Mouse (Mus musculus) MEL (cell line): ENCODE data around the gene Nt5e. TPM values are rescaled to one million over a fixed set of nuclear protein-coding genes. Genes with fewer than 3 reads are reported as not detected.

Experiments
- DNase-seq: peaks from one replicate; pipeline ENCODE4 v3.0.0; 2011; ENCODE audit warnings: low read depth, low spot score
- H3K27ac ChIP-seq: 2 replicates; pipeline ENCODE4 v1.5.1; 2012; ENCODE audit warnings: low read depth, mild to moderate bottlenecking, control low read depth, low read length, moderate library complexity; ENCODE audit not compliant: control insufficient read depth
- H3K27me3 ChIP-seq, 2 experiments: fragments of 150-350 bp in 1 of 2; sonication (generic) in 1 of 2; 2 replicates each; pipeline ENCODE4 v1.6.1; 2012; ENCODE audit warnings: low read length in 2 of 2, mild to moderate bottlenecking in 2 of 2, improper control_type of control experiment in 1 of 2, moderate library complexity in 1 of 2; ENCODE audit not compliant: insufficient read depth in 2 of 2, control insufficient read depth in 1 of 2
- H3K36me3 ChIP-seq, 2 experiments: 2 replicates each; pipeline ENCODE4 v1.6.1; 2012 to 2014; ENCODE audit warnings: low read length in 2 of 2, improper control_type of control experiment in 1 of 2, inconsistent platforms in 1 of 2, mild to moderate bottlenecking in 1 of 2; ENCODE audit not compliant: insufficient read depth in 2 of 2, control insufficient read depth in 1 of 2
- H3K4me1 ChIP-seq, 2 experiments: fragments of 150-350 bp in 1 of 2; sonication (generic) in 1 of 2; 2 replicates each; pipeline ENCODE4 v1.6.1; 2012; ENCODE audit warnings: low read length in 2 of 2, improper control_type of control experiment in 1 of 2, mild to moderate bottlenecking in 1 of 2; ENCODE audit not compliant: insufficient read depth in 2 of 2, control insufficient read depth in 1 of 2
- H3K4me3 ChIP-seq, 2 experiments: fragments of 150-350 bp in 1 of 2; sonication (generic) in 1 of 2; 2 replicates each; pipeline ENCODE4 v1.5.1; 2012; ENCODE audit warnings: low read depth in 2 of 2, low read length in 2 of 2, mild to moderate bottlenecking in 2 of 2, moderate library complexity in 2 of 2, control low read depth in 1 of 2, improper control_type of control experiment in 1 of 2; ENCODE audit not compliant: control insufficient read depth in 1 of 2, insufficient read depth in 1 of 2
- H3K79me2 ChIP-seq: 2 replicates; pipeline ENCODE4 v1.6.1; 2012; ENCODE audit warnings: mild to moderate bottlenecking, low read length, moderate library complexity; ENCODE audit not compliant: control insufficient read depth, poor library complexity, insufficient read depth
- H3K9ac ChIP-seq: 2 replicates; pipeline ENCODE4 v1.6.1; 2012; ENCODE audit warnings: low read depth, mild to moderate bottlenecking, control low read depth, low read length, moderate library complexity; ENCODE audit not compliant: control insufficient read depth, poor library complexity, severe bottlenecking
- H3K9me3 ChIP-seq: fragments of 150-350 bp; sonication (generic); replicated peaks from 2 replicates; pipeline ENCODE4 v1.6.1; 2012; ENCODE audit warnings: mild to moderate bottlenecking, low read length, improper control_type of control experiment, moderate library complexity; ENCODE audit not compliant: insufficient read depth
- BHLHE40 ChIP-seq: IDR thresholded peaks from 2 replicates; pipeline ENCODE4 v1.6.1; 2012; ENCODE audit warnings: low read depth, mild to moderate bottlenecking, inconsistent platforms, low read length, improper control_type of control experiment, borderline replicate concordance
- CHD1 ChIP-seq: IDR thresholded peaks from 2 replicates; pipeline ENCODE4 v1.6.1; 2012; ENCODE audit warnings: low read depth, mild to moderate bottlenecking, inconsistent platforms, low read length, improper control_type of control experiment
- CHD2 ChIP-seq: IDR thresholded peaks from 2 replicates; pipeline ENCODE4 v1.6.1; 2011; ENCODE audit warnings: low read length, improper control_type of control experiment
- CTCF ChIP-seq, 3 experiments: IDR thresholded peaks in 2 of 3; conservative IDR thresholded peaks in 1 of 3; 2 replicates each; pipeline ENCODE4 v1.5.1; 2011 to 2012; ENCODE audit warnings: low read length in 3 of 3, low read depth in 2 of 3, mild to moderate bottlenecking in 2 of 3, improper control_type of control experiment in 1 of 3, inconsistent platforms in 1 of 3, mixed read lengths in 1 of 3, moderate library complexity in 1 of 3; ENCODE audit not compliant: control insufficient read depth in 1 of 3, insufficient read depth in 1 of 3, poor library complexity in 1 of 3, severe bottlenecking in 1 of 3
- ELF1 ChIP-seq: IDR thresholded peaks from 2 replicates; pipeline ENCODE4 v1.6.1; 2014; ENCODE audit warnings: low read depth, mild to moderate bottlenecking, inconsistent platforms, low read length, improper control_type of control experiment, moderate library complexity
- ETS1 ChIP-seq: IDR thresholded peaks from 2 replicates; pipeline ENCODE4 v1.6.1; 2012; ENCODE audit warnings: low read depth, mild to moderate bottlenecking, inconsistent platforms, low read length, improper control_type of control experiment, moderate library complexity
- GABPA ChIP-seq: IDR thresholded peaks from 2 replicates; pipeline ENCODE4 v1.6.1; 2012; ENCODE audit warnings: low read depth, mild to moderate bottlenecking, inconsistent platforms, low read length, improper control_type of control experiment, moderate library complexity
- HCFC1 ChIP-seq: IDR thresholded peaks from 2 replicates; pipeline ENCODE4 v1.6.1; 2012; ENCODE audit warnings: low read depth, mild to moderate bottlenecking, inconsistent platforms, low read length, improper control_type of control experiment, moderate library complexity
- KAT2A ChIP-seq: conservative IDR thresholded peaks from 2 replicates; pipeline ENCODE4 v1.6.1; 2012; ENCODE audit warnings: low read depth, low read length, improper control_type of control experiment, inconsistent platforms
- MAFK ChIP-seq: IDR thresholded peaks from 2 replicates; pipeline ENCODE4 v1.6.1; 2011; ENCODE audit warnings: low read depth, mild to moderate bottlenecking, low read length, improper control_type of control experiment, borderline replicate concordance
- MAX ChIP-seq: IDR thresholded peaks from 2 replicates; pipeline ENCODE4 v1.6.1; 2011; ENCODE audit warnings: low read length, improper control_type of control experiment
- MYB ChIP-seq: IDR thresholded peaks from 2 replicates; pipeline ENCODE4 v1.6.1; 2011; ENCODE audit warnings: mild to moderate bottlenecking, low read depth, low read length, improper control_type of control experiment
- MYC ChIP-seq: IDR thresholded peaks from 2 replicates; pipeline ENCODE4 v1.6.1; 2011; ENCODE audit warnings: low read depth, mild to moderate bottlenecking, low read length, improper control_type of control experiment, moderate library complexity
- NELFE ChIP-seq: IDR thresholded peaks from 2 replicates; pipeline ENCODE4 v1.6.1; 2011; ENCODE audit warnings: low read depth, low read length, improper control_type of control experiment
- POLR2A ChIP-seq, 2 experiments: IDR thresholded peaks; 2 replicates each; pipeline ENCODE4 v1.6.1; 2011 to 2012; ENCODE audit warnings: low read length in 2 of 2, mild to moderate bottlenecking in 2 of 2, control low read depth in 1 of 2, improper control_type of control experiment in 1 of 2, low read depth in 1 of 2, moderate library complexity in 1 of 2; ENCODE audit not compliant: control insufficient read depth in 1 of 2, insufficient read depth in 1 of 2, poor library complexity in 1 of 2
- POLR2AphosphoS2 ChIP-seq: IDR thresholded peaks from 2 replicates; pipeline ENCODE4 v1.6.1; 2011; ENCODE audit warnings: low read length, improper control_type of control experiment
- TBP ChIP-seq: IDR thresholded peaks from 2 replicates; pipeline ENCODE4 v1.8.0; 2011; ENCODE audit warnings: low read depth, low read length, improper control_type of control experiment
- UBTF ChIP-seq: IDR thresholded peaks from 2 replicates; pipeline ENCODE4 v1.6.1; 2012; ENCODE audit warnings: low read depth, mild to moderate bottlenecking, inconsistent platforms, low read length, improper control_type of control experiment, moderate library complexity, borderline replicate concordance; ENCODE audit not compliant: insufficient read depth
- ZC3H11A ChIP-seq: IDR thresholded peaks from 2 replicates; pipeline ENCODE4 v1.6.1; 2012; ENCODE audit warnings: low read depth, mild to moderate bottlenecking, inconsistent platforms, low read length, improper control_type of control experiment
- ZMIZ1 ChIP-seq: IDR thresholded peaks from 2 replicates; pipeline ENCODE4 v1.6.1; 2012; ENCODE audit warnings: low read depth, mild to moderate bottlenecking, inconsistent platforms, low read length, improper control_type of control experiment, moderate library complexity
- polyA plus RNA-seq, 2 experiments: library from polyadenylated mRNA; stranded (reverse) in 1 of 2; unstranded in 1 of 2; fragments of >175 nt in 1 of 2; fragments of >200 nt in 1 of 2; gene quantifications; 2 replicates each; pipeline versions ENCODE4 v1.2.1 to v1.2.4; 2012; ENCODE audit warnings: low replicate concordance in 2 of 2, low read depth in 1 of 2; ENCODE audit not compliant: insufficient read length in 2 of 2, insufficient read depth in 1 of 2, missing spikeins in 1 of 2
- total RNA-seq: library from RNA; depleted of rRNA; stranded (reverse); fragments of 300-350 nt; gene quantifications from 2 replicates; pipeline ENCODE4 v1.2.3, GENCODE M21; 2012

The Nt5e gene
- total and polyA plus RNA-seq, 3 experiments, result 0.12 to 0.19 TPM; not detected in 1

DNA sequence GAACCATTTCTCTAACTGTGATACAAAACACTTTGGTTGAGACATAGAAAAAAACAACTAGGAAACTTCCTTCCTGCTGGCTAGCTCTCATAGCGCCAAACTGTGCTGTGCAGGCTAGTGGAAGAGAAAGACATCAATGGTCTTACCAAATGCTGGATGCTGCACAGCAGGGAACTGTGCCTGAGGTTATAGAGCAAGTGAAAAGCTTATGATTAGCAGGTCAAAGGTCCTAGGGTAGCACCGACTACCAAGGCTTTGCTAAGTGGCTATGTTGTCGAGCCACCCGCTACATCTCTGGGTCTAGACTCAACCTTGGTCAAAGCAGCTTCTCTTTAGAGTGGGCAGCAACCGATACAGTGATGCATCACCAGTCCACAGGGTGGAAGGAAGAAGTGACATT lies 61.8 kb downstream of the Nt5e start:
- H3K79me2 ChIP-seq, result no peaks in the 10 kb centered on the region
- no peak for DNase-seq
- H3K4me1 ChIP-seq, result no peaks in the 10 kb centered on the region
- H3K9ac ChIP-seq, result no peak overlapping the region
- no peaks in the 10 kb centered on the region for H3K27me3 ChIP-seq
- H3K27ac ChIP-seq, result no peak overlapping the region
- no peak for TF ChIP-seq MAX
- TF ChIP-seq UBTF, result no peak
- no peak for TF ChIP-seq MYB
- no peak for TF ChIP-seq POLR2AphosphoS2
- no peak for TF ChIP-seq ETS1
- TF ChIP-seq ZC3H11A, result no peak
- TF ChIP-seq CHD2, result no peak
- no peak for TF ChIP-seq TBP
- no peak for TF ChIP-seq MAFK
- TF ChIP-seq HCFC1, result no peak
- no peak overlapping the region for H3K4me3 ChIP-seq
- H3K36me3 ChIP-seq, result peaks cover 0 to 4% of the 10 kb centered on the region in 2 experiments; a peak in 2 of 4 replicates
- H3K9me3 ChIP-seq, result no peaks in the 10 kb centered on the region

DNA sequence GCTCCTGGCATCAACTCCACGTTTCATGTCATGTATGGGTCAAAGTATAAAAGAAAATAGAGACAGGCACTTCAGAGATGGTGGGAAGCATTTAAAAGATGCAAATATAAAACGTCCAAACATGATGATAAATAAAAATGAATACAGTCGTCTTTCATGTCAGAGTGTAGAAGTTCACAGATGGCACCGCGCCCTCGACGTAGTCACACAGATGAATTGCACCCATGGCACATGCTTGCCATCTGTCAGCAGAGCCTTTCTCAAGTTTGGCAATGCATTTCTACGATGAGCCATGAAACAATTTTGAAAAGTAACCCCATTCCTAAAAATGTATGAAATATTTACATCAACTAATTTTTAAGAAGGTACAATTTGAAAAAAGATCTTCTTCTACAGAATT lies 67.9 kb downstream of the Nt5e start:
- Histone ChIP-seq H3K79me2 (no peaks in the 10 kb centered on the region), H3K36me3 (peaks cover 0 to 3% of the 10 kb centered on the region in 2 experiments; a peak in 2 of 4 replicates), H3K9me3 (no peaks in the 10 kb centered on the region), H3K4me3 (no peak overlapping the region), H3K9ac (no peak overlapping the region), H3K27me3 (no peaks in the 10 kb centered on the region), H3K27ac (no peak overlapping the region), H3K4me1 (no peaks in the 10 kb centered on the region)
- no peak for DNase-seq
- no peak for TF ChIP-seq NELFE
- no peak for TF ChIP-seq POLR2A (IDR thresholded peaks at IDR 0.05; ENCODE audit: control insufficient read depth in 1 of 2, insufficient read depth in 1 of 2, low read depth in 1 of 2, low read length in 2 of 2, poor library complexity in 1 of 2)
- no peak for TF ChIP-seq BHLHE40
- TF ChIP-seq TBP, result no peak
- no peak for TF ChIP-seq UBTF
- TF ChIP-seq GABPA, result no peak
- TF ChIP-seq MAFK, result no peak
- no peak for TF ChIP-seq CHD1
- no peak for TF ChIP-seq ELF1
- TF ChIP-seq KAT2A, result no peak
- TF ChIP-seq MYC, result no peak
- TF ChIP-seq CTCF (IDR thresholded peaks at IDR 0.05 in 2 of 3, conservative IDR thresholded peaks at IDR 0.05 in 1 of 3; ENCODE audit: control insufficient read depth in 1 of 3, insufficient read depth in 1 of 3, low read depth in 2 of 3, low read length in 3 of 3, poor library complexity in 1 of 3, severe bottlenecking in 1 of 3), result no peak
- no peak for TF ChIP-seq ZMIZ1
